Mouse (Mus musculus) midbrain, embryonic 15.5 days (tissue): ENCODE data around the gene Cryba2. TPM values are rescaled to one million over a fixed set of nuclear protein-coding genes. Genes with fewer than 3 reads are reported as not detected.

Source experiments
- ATAC-seq: fragments of 200-750 bp; cut with Nextera tagmentation; replicated peaks from 2 replicates; pipeline ENCODE4 v1.8.0; 2017; ENCODE audit warnings: moderate TSS enrichment
- H3K27ac ChIP-seq: fragments of 300-500 bp; sonication (generic); 2 replicates; pipeline ENCODE4 v1.5.1; 2015; ENCODE audit warnings: mild to moderate bottlenecking, inconsistent platforms
- H3K27me3 ChIP-seq: fragments of 300-500 bp; sonication (generic); replicated peaks from 2 replicates; pipeline ENCODE4 v1.6.1; 2015; ENCODE audit warnings: inconsistent platforms
- H3K36me3 ChIP-seq: fragments of 300-500 bp; sonication (generic); replicated peaks from 2 replicates; pipeline ENCODE4 v1.6.1; 2015; ENCODE audit warnings: inconsistent platforms
- H3K4me1 ChIP-seq: fragments of 300-500 bp; sonication (generic); 2 replicates; pipeline ENCODE4 v1.6.1; 2015; ENCODE audit warnings: inconsistent platforms
- H3K4me2 ChIP-seq: fragments of 300-500 bp; sonication (generic); 2 replicates; pipeline ENCODE4 v1.6.1; 2015; ENCODE audit warnings: inconsistent platforms, mild to moderate bottlenecking, moderate library complexity
- H3K4me3 ChIP-seq: fragments of 300-500 bp; sonication (generic); 2 replicates; pipeline ENCODE4 v1.5.1; 2015; ENCODE audit warnings: mild to moderate bottlenecking, inconsistent platforms
- H3K9ac ChIP-seq: fragments of 300-500 bp; sonication (generic); 2 replicates; pipeline ENCODE4 v1.6.1; 2015; ENCODE audit warnings: mild to moderate bottlenecking, inconsistent platforms
- H3K9me3 ChIP-seq: fragments of 300-500 bp; sonication (generic); 2 replicates; pipeline ENCODE4 v1.6.1; 2016; ENCODE audit warnings: inconsistent platforms
- WGBS: fragments of 180-500 bp; shearing (Covaris S2); methylation state at CpG from one replicate; pipeline ENCODE4 v1.1.7; 2015; ENCODE audit warnings: mixed read lengths; 5-methylcytosine and 5-hydroxymethylcytosine counted together
- polyA plus RNA-seq: library from polyadenylated mRNA; unstranded; fragments of >200 nt; fragmentation: Nextera tagmentation; extraction: Ambion mirVana; gene quantifications from 2 replicates; pipeline ENCODE4 v1.2.1, GENCODE M21; 2015

The Cryba2 gene
- polyA plus RNA-seq, 1 experiment from 2014 or later = 0.72 TPM

GRCm38 (mm10) chr1:74900341-74901285 is 7.7 kb upstream of the Cryba2 start:
- no peak overlapping the region for H3K27ac ChIP-seq
- ATAC-seq = peak; percentile 46
- peak overlapping the region; percentile 31; the same call in 1 of the 2 replicates for H3K9ac ChIP-seq
- H3K9me3 ChIP-seq = no peaks in the 10 kb centered on the region
- H3K4me3 ChIP-seq = peak overlapping the region; percentile 36
- peaks cover 14% of the 10 kb centered on the region for H3K4me1 ChIP-seq
- under 1% methylated on average over 65 of the region's 66 CpGs for WGBS
- no peaks in the 10 kb centered on the region for H3K36me3 ChIP-seq
- peaks cover 77% of the 10 kb centered on the region for H3K27me3 ChIP-seq
- H3K4me2 ChIP-seq = peak overlapping the region; percentile 72

DNA sequence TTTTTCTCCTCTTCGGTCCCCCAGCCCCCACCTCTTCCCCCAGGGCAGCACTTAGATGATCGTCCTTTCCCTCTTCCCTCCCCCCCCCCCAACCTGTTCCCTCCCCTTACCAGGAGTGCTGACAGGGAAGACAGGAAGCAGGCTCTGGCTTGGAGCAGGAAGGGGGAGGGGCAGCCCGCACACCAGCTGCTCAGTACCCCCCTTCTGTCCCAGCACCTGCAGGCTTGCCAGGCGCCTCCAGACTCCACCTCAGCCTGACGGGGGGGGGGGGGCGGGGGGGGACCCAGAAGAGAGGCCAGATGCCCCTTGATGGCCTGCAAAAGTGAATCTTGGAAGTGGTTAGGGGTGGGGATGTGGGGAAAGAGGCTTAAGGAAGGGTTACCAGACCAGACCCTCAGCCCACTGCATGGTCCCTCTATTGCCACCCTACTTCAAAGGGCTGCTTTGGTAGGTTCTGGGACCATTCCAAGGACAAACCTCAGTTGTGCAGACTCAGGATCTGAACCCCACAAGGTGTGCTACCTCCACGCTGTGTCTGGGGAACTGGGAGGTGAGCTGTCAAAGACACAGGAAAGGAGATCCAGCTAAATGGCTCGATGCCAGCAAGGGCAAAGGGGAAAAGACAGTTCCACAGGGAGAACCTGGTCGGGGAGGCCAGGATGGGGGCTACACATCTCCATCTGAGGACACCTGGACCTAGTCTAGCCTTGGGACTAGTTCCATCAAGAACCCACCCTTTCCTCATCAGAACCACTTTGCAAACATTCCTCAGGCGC is 5.9 kb upstream of the Cryba2 start:
- H3K4me3 ChIP-seq = no peak overlapping the region
- H3K27me3 ChIP-seq = peaks cover 87% of the 10 kb centered on the region
- ATAC-seq = no peak
- no peak overlapping the region for H3K27ac ChIP-seq
- peaks cover 14% of the 10 kb centered on the region for H3K4me1 ChIP-seq
- no peak overlapping the region for H3K9ac ChIP-seq
- no peaks in the 10 kb centered on the region for H3K36me3 ChIP-seq
- H3K4me2 ChIP-seq = no peak overlapping the region
- no peaks in the 10 kb centered on the region for H3K9me3 ChIP-seq
- WGBS = 11% methylated on average over 7 of the region's 10 CpGs

GRCm38 (mm10) chr1:74897976-74898375 is 5.0 kb upstream of the Cryba2 start:
- Histone ChIP-seq H3K27ac (no peak overlapping the region), H3K9me3 (no peaks in the 10 kb centered on the region), H3K9ac (no peak overlapping the region)

DNA sequence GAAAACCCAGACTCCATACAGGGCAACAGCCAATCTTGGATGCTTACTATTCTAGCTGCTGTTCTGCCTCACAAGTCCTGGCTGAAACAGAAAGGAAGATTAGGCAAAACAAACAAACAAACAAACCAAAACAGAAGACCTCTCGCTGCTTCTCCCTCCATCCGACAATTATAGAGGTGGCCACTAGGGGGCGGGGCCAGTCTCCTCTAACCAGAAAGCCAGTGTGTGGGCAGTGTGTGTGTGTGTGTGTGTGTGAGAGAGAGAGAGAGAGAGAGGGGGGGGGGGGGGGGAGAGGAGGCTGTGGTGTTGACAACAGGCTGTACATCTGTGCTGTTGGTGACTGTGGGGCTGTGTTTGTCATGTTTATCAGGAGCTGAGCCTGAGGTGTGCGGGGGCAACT is 2.0 kb upstream of the Cryba2 start:
- no peak for ATAC-seq
- no peaks in the 10 kb centered on the region for H3K9me3 ChIP-seq
- H3K36me3 ChIP-seq = no peaks in the 10 kb centered on the region
- 15% methylated on average over 4 of the region's 4 CpGs for WGBS
- H3K27ac ChIP-seq = no peak overlapping the region
- no peak overlapping the region for H3K4me2 ChIP-seq
- H3K27me3 ChIP-seq = peaks cover 85% of the 10 kb centered on the region
- no peak overlapping the region for H3K9ac ChIP-seq
- H3K4me1 ChIP-seq = peaks cover 16% of the 10 kb centered on the region
- no peak overlapping the region for H3K4me3 ChIP-seq

More at GRCm38 (mm10) chr1:74897976-74898375, 5.0 kb upstream of the Cryba2 start:
- no peak for ATAC-seq
- Histone ChIP-seq H3K4me2 (no peak overlapping the region), H3K36me3 (no peaks in the 10 kb centered on the region), H3K27me3 (peaks cover 85% of the 10 kb centered on the region), H3K4me3 (no peak overlapping the region), H3K4me1 (peaks cover 19% of the 10 kb centered on the region)
- WGBS = 5% methylated on average over 7 of the region's 7 CpGs

- peaks cover 13% of the 10 kb centered on the region for H3K4me1 ChIP-seq
- WGBS = 1% methylated on average over 39 of the region's 39 CpGs
- H3K4me3 ChIP-seq = peak overlapping the region; percentile 27
- H3K9ac ChIP-seq = peak overlapping the region; percentile 7; the same call in 1 of the 2 replicates
- peak; percentile 68 for ATAC-seq
- H3K4me2 ChIP-seq = peak overlapping the region; percentile 47
- H3K27me3 ChIP-seq = peaks cover 85% of the 10 kb centered on the region
- H3K36me3 ChIP-seq = no peaks in the 10 kb centered on the region
- H3K27ac ChIP-seq = no peak overlapping the region
- no peaks in the 10 kb centered on the region for H3K9me3 ChIP-seq
Measured at GRCm38 (mm10) chr1:74892351-74893133, 401 bp downstream of the Cryba2 start.

DNA sequence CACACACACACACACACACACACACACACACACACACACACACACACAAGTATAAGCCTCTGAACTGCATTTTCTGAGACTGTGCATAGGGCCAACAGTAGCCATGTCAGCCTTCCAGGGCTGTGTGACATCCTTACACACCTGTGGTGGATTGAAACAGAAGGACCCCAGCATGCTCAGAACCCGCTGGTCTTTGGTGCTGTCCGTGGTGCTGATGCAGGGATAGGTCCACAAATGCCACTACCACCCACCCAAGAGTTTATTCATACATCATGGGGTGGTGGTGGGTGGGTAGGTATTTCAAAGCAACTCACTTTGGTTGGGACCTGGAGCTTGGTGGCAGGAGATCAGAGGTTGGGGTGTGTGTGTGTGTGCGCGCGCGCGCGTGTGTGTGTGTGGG is 1.4 kb downstream of the Cryba2 start:
- no peak overlapping the region for H3K9ac ChIP-seq
- H3K4me1 ChIP-seq = peaks cover 13% of the 10 kb centered on the region
- no peaks in the 10 kb centered on the region for H3K36me3 ChIP-seq
- H3K27ac ChIP-seq = no peak overlapping the region
- no peaks in the 10 kb centered on the region for H3K9me3 ChIP-seq
- H3K4me2 ChIP-seq = no peak overlapping the region
- peaks cover 85% of the 10 kb centered on the region for H3K27me3 ChIP-seq
- 0% methylated on average over 7 of the region's 8 CpGs for WGBS
- no peak overlapping the region for H3K4me3 ChIP-seq
- no peak for ATAC-seq

DNA sequence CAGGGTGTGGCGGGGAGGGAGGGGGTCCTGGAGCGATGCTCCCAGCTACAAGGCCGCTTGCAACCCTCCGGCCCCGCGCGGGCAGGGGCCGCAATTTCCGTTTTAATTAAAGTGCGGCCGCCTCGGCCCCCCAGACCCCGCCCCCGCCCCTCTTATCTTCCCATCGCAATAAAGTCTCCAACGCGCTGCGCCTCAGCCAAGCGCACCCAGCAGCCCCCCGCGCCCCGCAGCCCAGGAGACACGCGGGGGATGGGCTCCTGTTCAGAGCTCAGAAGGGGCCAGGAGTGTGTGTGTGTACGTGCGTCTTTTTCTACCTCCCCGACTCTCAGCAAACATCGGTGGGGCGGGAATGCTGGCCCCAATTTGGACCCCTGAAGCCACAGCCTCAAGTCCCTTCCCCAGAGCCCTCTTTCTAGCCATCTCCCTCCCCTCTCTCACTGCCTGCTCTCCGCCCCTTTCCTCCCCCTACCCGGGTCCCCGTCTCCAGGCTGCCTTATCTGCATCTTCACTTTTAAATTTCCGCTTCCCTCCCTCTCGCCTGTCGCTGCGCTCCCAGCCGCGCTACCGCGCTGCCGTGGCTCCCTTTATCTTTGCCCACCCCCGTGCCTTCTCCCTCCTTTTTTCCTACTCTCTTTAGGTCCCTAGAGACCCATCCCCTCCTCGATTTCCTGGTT is 7.4 kb downstream of the Cryba2 start, which contains the start of gene Fev:
Gene Fev (minus strand): TSS at position 51 of the 674 bp plus-strand sequence.
- Histone ChIP-seq H3K9me3 (no peaks in the 10 kb centered on the region), H3K4me1 (peaks cover 36% of the 10 kb centered on the region), H3K4me3 (peak within 1 kb of the TSS; percentile 22), H3K27me3 (peaks cover 89% of the 10 kb centered on the region), H3K27ac (no peak within 1 kb of the TSS), H3K36me3 (no peaks in the 10 kb centered on the region), H3K9ac (peak within 1 kb of the TSS; percentile 27; the same call in 1 of the 2 replicates), H3K4me2 (peak within 1 kb of the TSS; percentile 45)
- WGBS = under 1% methylated on average over 43 of the region's 43 CpGs
- ATAC-seq = no peak

- Histone ChIP-seq H3K4me2 (peak overlapping the region; percentile 45), H3K4me3 (peak overlapping the region; percentile 22), H3K9me3 (no peaks in the 10 kb centered on the region), H3K9ac (peak overlapping the region; percentile 27; the same call in 1 of the 2 replicates), H3K27me3 (peaks cover 83% of the 10 kb centered on the region), H3K4me1 (peaks cover 36% of the 10 kb centered on the region), H3K36me3 (no peaks in the 10 kb centered on the region), H3K27ac (no peak overlapping the region)
- no peak for ATAC-seq
- WGBS = 1% methylated on average over 57 of the region's 57 CpGs
Measured at GRCm38 (mm10) chr1:74884196-74885141, 8.5 kb downstream of the Cryba2 start.

DNA sequence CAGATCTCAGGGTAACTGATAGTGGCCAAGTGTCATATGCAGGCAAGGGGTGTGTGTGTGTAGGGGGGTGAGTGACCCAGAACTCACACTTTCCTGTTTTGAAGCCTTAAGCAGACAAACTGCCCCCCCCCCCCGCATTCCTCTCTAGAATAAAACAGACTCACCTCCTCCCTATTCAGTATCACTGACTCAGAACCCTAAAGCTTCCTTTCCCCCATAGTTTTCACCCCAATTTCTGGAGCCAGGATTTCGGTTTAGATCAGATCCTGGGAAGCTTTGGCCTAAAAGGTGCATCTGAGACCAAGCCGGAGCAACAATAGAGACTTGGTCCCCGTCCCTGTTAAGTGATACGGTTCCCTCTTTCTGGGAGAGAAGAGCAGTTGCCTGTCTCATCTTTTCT is 9.5 kb downstream of the Cryba2 start:
- 5% methylated on average over 5 of the region's 5 CpGs for WGBS
- Histone ChIP-seq H3K4me1 (peaks cover 36% of the 10 kb centered on the region), H3K9ac (no peak overlapping the region), H3K4me2 (no peak overlapping the region), H3K4me3 (no peak overlapping the region), H3K27ac (no peak overlapping the region), H3K27me3 (peaks cover 87% of the 10 kb centered on the region), H3K36me3 (no peaks in the 10 kb centered on the region), H3K9me3 (no peaks in the 10 kb centered on the region)
- no peak for ATAC-seq

GRCm38 (mm10) chr1:74882828-74883227 is 10.1 kb downstream of the Cryba2 start:
- Histone ChIP-seq H3K9ac (no peak overlapping the region), H3K27ac (no peak overlapping the region), H3K4me3 (peak overlapping the region; percentile 39; the same call in 1 of the 2 replicates), H3K9me3 (no peaks in the 10 kb centered on the region), H3K4me2 (peak overlapping the region; percentile 75), H3K4me1 (peaks cover 36% of the 10 kb centered on the region), H3K27me3 (peaks cover 83% of the 10 kb centered on the region), H3K36me3 (no peaks in the 10 kb centered on the region)
- ATAC-seq = no peak
- 3% methylated on average over 8 of the region's 8 CpGs for WGBS
